Mouse (Mus musculus) neural tube, embryonic 14.5 days (tissue): ENCODE results near the gene Smpd1. TPM values are rescaled to one million over a fixed set of nuclear protein-coding genes. Genes with fewer than 3 reads are reported as not detected.
A peak's percentile ranks its signal among the peaks of the same experiment; 100 is the strongest.

ENCODE experiments used
- ATAC-seq: fragments of 200-750 bp; cut with Nextera tagmentation; 2 replicates; pipeline ENCODE4 v1.8.0; 2017; ENCODE audit warnings: low read depth, mild to moderate bottlenecking, moderate TSS enrichment, moderate library complexity
- H3K27ac ChIP-seq: fragments of 300-500 bp; sonication (generic); 2 replicates; pipeline ENCODE4 v1.5.1; 2014; ENCODE audit warnings: low read depth, mild to moderate bottlenecking, control low read depth, low read length, moderate library complexity, mixed read lengths
- H3K27me3 ChIP-seq: fragments of 300-500 bp; sonication (generic); 2 replicates; pipeline ENCODE4 v1.6.1; 2014; ENCODE audit warnings: low read length; ENCODE audit not compliant: control insufficient read depth, insufficient read depth
- H3K36me3 ChIP-seq: fragments of 300-500 bp; sonication (generic); 2 replicates; pipeline ENCODE4 v1.6.1; 2014; ENCODE audit warnings: low read length, mixed read lengths; ENCODE audit not compliant: control insufficient read depth, insufficient read depth
- H3K4me1 ChIP-seq: fragments of 300-500 bp; sonication (generic); 2 replicates; pipeline ENCODE4 v1.6.1; 2014; ENCODE audit warnings: low read length; ENCODE audit not compliant: control insufficient read depth, insufficient read depth
- H3K4me2 ChIP-seq: fragments of 300-500 bp; sonication (generic); 2 replicates; pipeline ENCODE4 v1.6.1; 2014; ENCODE audit warnings: mild to moderate bottlenecking, low read depth, low read length, control low read depth
- H3K4me3 ChIP-seq: fragments of 300-500 bp; sonication (generic); 2 replicates; pipeline ENCODE4 v1.5.1; 2014; ENCODE audit warnings: low read depth, low read length, control low read depth, mixed read lengths
- H3K9ac ChIP-seq: fragments of 300-500 bp; sonication (generic); replicated peaks from 2 replicates; pipeline ENCODE4 v1.6.1; 2014; ENCODE audit warnings: low read depth, mild to moderate bottlenecking, control low read depth, low read length, mixed read lengths
- H3K9me3 ChIP-seq: fragments of 300-500 bp; sonication (generic); 2 replicates; pipeline ENCODE4 v1.6.1; 2016; ENCODE audit warnings: low read length; ENCODE audit not compliant: control insufficient read depth
- WGBS: fragments of 180-500 bp; shearing (Covaris S2); extraction: QIAGEN DNeasy Blood & Tissue Kit; methylation state at CpG from one replicate; pipeline ENCODE4 v1.1.7; 2014; 5-methylcytosine and 5-hydroxymethylcytosine counted together
- polyA plus RNA-seq: library from polyadenylated mRNA; unstranded; fragments of >200 nt; fragmentation: Nextera tagmentation; extraction: Ambion mirVana; gene quantifications from 2 replicates; pipeline ENCODE4 v1.2.1, GENCODE M21; 2014

The Smpd1 gene
- polyA plus RNA-seq, 1 experiment from 2014 or later = 98.1 TPM

DNA sequence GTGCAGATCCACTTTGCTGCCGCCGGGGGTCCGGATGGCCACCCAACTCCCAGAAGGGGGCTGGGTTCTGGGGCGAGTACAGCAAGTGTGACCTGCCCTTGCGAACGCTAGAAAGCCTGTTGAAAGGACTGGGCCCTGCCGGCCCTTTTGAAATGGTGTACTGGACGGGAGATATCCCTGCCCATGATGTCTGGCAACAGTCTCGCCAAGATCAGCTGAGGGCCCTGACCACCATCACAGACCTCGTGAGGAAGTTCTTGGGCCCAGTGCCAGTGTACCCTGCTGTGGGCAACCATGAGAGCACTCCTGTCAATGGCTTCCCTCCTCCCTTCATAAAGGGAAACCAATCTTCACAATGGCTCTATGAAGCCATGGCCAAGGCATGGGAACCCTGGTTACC is 1.4 kb downstream of the Smpd1 start:
- no peak overlapping the region for H3K4me3 ChIP-seq
- peak overlapping the region; percentile 70 for H3K9ac ChIP-seq
- peaks cover 23% of the 10 kb centered on the region for H3K36me3 ChIP-seq
- no peak for ATAC-seq
- no peaks in the 10 kb centered on the region for H3K27me3 ChIP-seq
- no peaks in the 10 kb centered on the region for H3K9me3 ChIP-seq
- H3K4me2 ChIP-seq = peak overlapping the region; percentile 89; the same call in 1 of the 2 replicates
- H3K4me1 ChIP-seq = peaks cover 13% of the 10 kb centered on the region; the same call in 1 of the 2 replicates
- no peak overlapping the region for H3K27ac ChIP-seq
- WGBS = 92% methylated on average over 10 of the region's 10 CpGs

DNA sequence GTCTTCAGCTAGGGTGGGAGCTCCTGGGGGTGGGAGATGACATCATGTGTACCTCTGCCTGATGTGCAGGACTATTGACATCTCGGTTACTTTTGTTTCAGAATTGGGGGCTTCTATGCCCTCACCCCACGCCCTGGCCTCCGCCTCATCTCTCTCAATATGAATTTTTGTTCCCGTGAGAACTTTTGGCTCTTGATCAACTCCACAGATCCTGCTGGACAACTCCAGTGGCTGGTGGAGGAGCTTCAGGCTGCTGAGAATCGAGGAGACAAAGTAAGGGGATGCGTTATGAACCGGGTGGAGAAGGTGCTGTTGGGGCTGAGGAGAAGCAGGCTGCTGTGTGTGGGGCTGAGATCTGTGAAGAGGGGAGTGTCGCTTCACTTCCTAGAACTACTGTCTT is 2.2 kb downstream of the Smpd1 start:
- Histone ChIP-seq H3K4me3 (no peak overlapping the region), H3K9me3 (no peaks in the 10 kb centered on the region), H3K27me3 (no peaks in the 10 kb centered on the region), H3K9ac (no peak overlapping the region), H3K4me2 (no peak overlapping the region), H3K36me3 (peaks cover 23% of the 10 kb centered on the region), H3K4me1 (peaks cover 13% of the 10 kb centered on the region; the same call in 1 of the 2 replicates), H3K27ac (no peak overlapping the region)
- ATAC-seq = no peak
- 87% methylated on average over 8 of the region's 8 CpGs for WGBS

DNA sequence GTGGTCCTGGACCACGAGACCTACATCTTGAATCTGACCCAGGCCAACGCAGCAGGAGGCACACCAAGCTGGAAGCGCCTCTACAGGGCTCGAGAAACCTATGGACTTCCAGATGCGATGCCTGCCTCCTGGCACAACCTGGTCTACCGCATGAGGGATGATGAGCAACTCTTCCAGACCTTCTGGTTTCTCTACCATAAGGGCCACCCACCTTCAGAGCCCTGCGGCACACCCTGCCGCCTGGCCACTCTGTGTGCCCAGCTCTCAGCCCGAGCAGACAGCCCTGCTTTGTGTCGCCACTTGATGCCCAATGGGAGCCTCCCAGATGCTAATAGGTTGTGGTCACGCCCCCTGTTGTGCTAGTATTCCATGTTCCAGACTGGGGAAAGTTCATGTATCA is 3.5 kb downstream of the Smpd1 start:
- H3K9me3 ChIP-seq = no peaks in the 10 kb centered on the region
- H3K4me2 ChIP-seq = no peak overlapping the region
- H3K27me3 ChIP-seq = no peaks in the 10 kb centered on the region
- 86% methylated on average over 11 of the region's 11 CpGs for WGBS
- H3K27ac ChIP-seq = no peak overlapping the region
- no peak for ATAC-seq
- peaks cover 13% of the 10 kb centered on the region; the same call in 1 of the 2 replicates for H3K4me1 ChIP-seq
- no peak overlapping the region for H3K9ac ChIP-seq
- H3K36me3 ChIP-seq = peaks cover 23% of the 10 kb centered on the region
- H3K4me3 ChIP-seq = no peak overlapping the region

DNA sequence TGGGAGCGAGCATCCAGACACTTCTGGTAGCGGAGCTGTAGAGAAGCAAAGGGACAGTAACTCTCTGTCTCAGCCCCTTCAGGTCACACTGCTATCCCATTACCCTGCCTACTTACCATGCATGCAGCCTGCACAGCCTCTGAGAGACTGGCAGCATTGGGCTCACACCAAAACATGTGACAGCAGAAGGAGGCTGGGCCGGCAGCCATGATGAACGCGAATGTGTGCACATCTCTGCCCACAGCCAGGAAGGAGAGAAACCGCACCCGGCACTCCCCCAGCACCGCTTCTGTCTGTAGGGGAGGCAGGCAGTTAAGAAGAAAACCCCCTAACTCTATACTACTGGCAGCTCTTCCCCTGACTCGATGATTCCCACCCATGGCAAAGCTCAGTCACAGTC is 4.9 kb downstream of the Smpd1 start:
- Histone ChIP-seq H3K27me3 (no peaks in the 10 kb centered on the region), H3K4me1 (peaks cover 13% of the 10 kb centered on the region; the same call in 1 of the 2 replicates), H3K4me2 (no peak overlapping the region), H3K27ac (no peak overlapping the region), H3K4me3 (no peak overlapping the region), H3K36me3 (peaks cover 31% of the 10 kb centered on the region), H3K9me3 (no peaks in the 10 kb centered on the region), H3K9ac (no peak overlapping the region)
- no peak for ATAC-seq
- WGBS = 91% methylated on average over 9 of the region's 9 CpGs

DNA sequence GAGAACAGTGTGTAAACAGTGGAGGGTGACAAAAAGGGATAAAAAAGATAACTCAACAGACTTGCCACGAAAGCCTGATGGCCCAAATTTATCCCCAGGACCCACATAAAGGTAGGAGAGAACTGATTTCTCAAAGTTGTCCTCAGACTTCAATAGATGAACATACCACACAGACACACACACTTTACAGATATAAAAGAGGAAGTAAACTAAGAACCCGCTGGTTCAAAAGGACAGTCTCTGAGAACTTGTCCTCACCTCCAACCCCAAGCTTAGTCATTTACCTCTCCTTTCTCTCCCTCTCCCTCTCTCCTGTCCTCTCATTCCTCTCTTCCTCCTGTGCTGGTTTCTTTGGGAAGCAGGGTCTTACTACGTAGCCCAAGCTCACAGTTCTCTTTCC is 8.2 kb downstream of the Smpd1 start:
- peaks cover 57% of the 10 kb centered on the region for H3K36me3 ChIP-seq
- H3K9me3 ChIP-seq = no peaks in the 10 kb centered on the region
- WGBS = 96% methylated on average over 3 of the region's 3 CpGs
- ATAC-seq = no peak
- no peak overlapping the region for H3K27ac ChIP-seq
- H3K4me1 ChIP-seq = no peaks in the 10 kb centered on the region
- H3K4me3 ChIP-seq = no peak overlapping the region
- no peak overlapping the region for H3K9ac ChIP-seq
- no peaks in the 10 kb centered on the region for H3K27me3 ChIP-seq
- H3K4me2 ChIP-seq = no peak overlapping the region

DNA sequence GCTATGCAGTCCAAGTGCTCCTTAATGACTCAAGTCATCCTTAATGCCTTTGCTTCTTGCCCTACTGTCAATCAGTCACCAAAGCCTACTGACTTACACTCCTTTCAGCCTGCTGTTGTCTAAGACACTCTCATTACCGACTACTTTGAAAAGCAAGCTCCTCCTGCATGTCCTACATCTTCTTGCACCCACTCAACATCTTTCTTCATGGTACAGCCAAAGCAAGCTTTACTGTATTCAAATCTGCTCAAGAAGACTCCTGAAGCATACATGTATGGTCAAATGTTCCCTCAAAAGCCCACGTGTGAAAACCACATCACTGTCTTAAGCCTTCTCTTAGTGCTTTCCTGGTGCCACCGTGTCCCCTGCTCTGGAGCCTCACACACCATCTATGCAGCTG is 9.2 kb downstream of the Smpd1 start:
- WGBS = 87% methylated on average over 3 of the region's 3 CpGs
- no peak overlapping the region for H3K4me3 ChIP-seq
- no peaks in the 10 kb centered on the region for H3K9me3 ChIP-seq
- H3K9ac ChIP-seq = no peak overlapping the region
- no peak overlapping the region for H3K4me2 ChIP-seq
- H3K27me3 ChIP-seq = no peaks in the 10 kb centered on the region
- H3K4me1 ChIP-seq = peaks cover 3% of the 10 kb centered on the region
- ATAC-seq = no peak
- peaks cover 51% of the 10 kb centered on the region for H3K36me3 ChIP-seq
- H3K27ac ChIP-seq = no peak overlapping the region

DNA sequence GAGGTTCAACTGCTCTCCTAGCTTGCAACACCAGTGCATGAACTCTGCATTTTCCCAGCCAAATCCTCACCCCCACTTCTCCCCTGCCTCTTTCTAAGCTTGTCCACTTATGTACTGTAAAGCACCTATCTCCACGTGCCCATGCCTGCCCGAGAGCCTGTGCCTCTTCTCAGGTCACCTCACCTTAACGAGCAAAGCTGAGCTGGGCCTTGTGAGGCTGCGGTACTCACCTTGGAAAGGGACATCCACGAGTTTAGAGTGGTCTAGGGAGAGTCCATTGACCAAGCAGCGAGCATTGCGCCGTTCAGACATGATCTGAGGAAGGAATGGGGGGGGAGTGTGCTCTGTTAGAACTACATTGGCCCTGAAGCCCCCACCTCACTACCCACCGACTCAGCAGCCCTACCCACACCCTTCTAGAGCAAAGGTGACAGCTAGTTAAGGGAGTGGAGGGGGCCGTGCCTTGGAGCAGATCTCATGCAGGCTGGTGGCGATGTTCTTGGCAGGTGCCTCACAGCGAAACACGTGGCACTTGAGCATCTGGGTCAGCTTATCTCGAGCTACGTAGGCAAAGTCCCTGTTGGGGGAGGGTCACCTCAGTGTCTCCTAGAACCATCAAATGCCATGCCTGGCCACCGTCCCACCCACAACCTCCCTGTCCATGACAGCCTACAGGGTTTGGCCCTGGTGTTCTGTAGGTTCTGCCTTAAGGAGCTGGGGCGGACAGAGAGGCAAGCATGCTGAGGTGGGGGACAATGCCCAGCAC is 11.1 kb downstream of the Smpd1 start:
- no peak overlapping the region for H3K27ac ChIP-seq
- H3K4me3 ChIP-seq = no peak overlapping the region
- H3K27me3 ChIP-seq = no peaks in the 10 kb centered on the region
- ATAC-seq = no peak
- 92% methylated on average over 17 of the region's 17 CpGs for WGBS
- no peak overlapping the region for H3K4me2 ChIP-seq
- no peaks in the 10 kb centered on the region for H3K9me3 ChIP-seq
- H3K4me1 ChIP-seq = peaks cover 22% of the 10 kb centered on the region
- peaks cover 38% of the 10 kb centered on the region for H3K36me3 ChIP-seq
- no peak overlapping the region for H3K9ac ChIP-seq

DNA sequence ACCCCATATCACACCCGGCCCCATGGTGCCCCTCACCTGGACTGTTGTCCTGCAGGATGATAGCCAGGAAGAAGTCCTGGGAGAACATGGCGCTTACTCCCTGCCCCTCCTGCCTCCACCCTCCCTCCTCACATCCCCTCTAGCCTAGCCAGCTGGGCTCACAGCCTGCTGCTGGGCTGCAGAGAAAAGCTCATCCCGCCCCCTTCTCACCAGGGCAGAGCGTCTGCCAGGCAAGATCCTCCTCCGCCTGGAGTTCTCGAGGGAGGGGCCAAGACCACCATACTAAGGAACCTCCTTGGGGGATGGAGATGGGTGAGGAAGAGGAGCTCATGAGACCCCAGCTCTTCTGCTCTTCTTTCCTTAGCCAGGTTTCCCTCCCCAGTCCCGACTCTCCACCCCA is 14.4 kb downstream of the Smpd1 start:
- Histone ChIP-seq H3K4me3 (peak overlapping the region; percentile 20; the same call in 1 of the 2 replicates), H3K9me3 (no peaks in the 10 kb centered on the region), H3K4me2 (peak overlapping the region; percentile 50), H3K9ac (peak overlapping the region; percentile 37), H3K27me3 (no peaks in the 10 kb centered on the region), H3K4me1 (peaks cover 31% of the 10 kb centered on the region), H3K36me3 (peaks cover 37% of the 10 kb centered on the region), H3K27ac (peak overlapping the region; percentile 84)
- WGBS = 12% methylated on average over 7 of the region's 7 CpGs
- ATAC-seq = peak; percentile 38

DNA sequence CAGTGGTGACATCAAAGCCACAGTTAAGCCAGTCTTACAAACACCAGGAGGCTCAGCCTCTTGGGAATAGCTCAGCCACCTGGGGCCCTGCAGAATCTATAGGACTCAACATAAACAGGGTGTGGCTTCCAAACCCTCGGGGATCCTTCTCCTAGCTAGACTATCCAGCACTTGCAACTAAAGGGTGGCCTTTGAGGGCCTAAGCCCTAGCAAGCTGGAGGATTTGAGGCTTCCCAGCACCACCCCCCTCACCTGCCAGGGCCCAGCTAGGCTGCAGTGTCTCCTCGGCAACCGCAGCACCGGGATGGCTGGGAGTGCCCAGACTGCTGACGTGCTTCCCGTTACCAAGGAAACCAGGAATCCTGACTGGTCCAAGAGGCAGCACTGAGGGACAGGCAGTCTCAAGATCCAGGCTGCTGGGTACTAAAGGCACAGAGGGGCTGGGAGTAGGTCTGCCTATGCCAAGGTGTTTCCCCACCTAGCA is 14.9 kb downstream of the Smpd1 start:
- 2% methylated on average over 6 of the region's 6 CpGs for WGBS
- Histone ChIP-seq H3K27me3 (no peaks in the 10 kb centered on the region), H3K4me3 (peak overlapping the region; percentile 20; the same call in 1 of the 2 replicates), H3K9me3 (no peaks in the 10 kb centered on the region), H3K36me3 (peaks cover 35% of the 10 kb centered on the region), H3K27ac (peak overlapping the region; percentile 84), H3K4me1 (peaks cover 31% of the 10 kb centered on the region), H3K4me2 (peak overlapping the region; percentile 50), H3K9ac (peak overlapping the region; percentile 37)
- peak; percentile 89 for ATAC-seq
